In the genomic region with DNA sequence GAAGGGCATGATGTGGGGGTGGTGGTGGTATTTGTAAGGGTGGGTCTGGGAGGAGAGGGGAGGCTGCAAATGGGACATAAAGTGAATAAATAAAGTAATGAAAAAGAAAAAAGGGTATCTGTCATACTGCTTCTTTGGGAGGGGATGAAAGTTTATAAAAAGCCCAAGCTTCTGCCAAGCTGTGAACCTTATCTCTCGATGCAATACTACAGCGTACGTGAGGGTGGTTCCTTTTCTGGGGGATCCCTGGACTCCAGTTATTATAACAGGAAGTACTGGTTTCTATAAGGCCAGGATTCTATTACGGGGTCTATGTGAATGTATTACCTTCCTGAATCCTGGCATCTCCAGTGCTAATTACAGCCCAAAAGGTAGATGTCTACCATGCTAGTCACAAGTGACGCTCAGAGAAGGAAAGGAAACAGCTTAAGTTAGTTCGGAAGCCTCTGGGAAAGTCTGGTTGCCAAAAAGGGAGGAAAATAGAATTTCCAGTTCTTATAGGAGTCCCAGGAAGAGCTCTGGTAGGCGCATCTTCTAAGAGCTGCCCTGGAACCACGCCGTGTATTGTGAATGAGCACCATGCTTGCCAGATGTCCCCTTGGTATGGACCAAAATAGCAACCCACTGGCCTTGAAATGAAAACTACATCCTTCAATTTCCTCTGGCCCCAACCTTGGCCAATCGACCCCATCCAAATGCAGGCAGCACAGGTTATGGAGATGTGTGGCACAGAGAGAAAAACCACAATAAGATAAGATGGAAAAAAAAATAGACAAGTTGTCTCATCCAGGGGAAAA, we compare ENCODE assay signal across 14 mouse cellular contexts.
"Had no signal": no experiment of that assay in that cellular context is flagged by ENCODE, and none has a peak within 500 bp of the region (broad histone marks: within the 10 kb centered on the region; RNA-seq: fewer than 3 reads in every experiment).

No protein-coding gene starts in this region.

- H3K9me3 ChIP-seq: intestine, embryonic 15.5 days; midbrain, embryonic 15.5 days; neural tube, embryonic 13.5 days had no signal

- H3K27me3 ChIP-seq: intestine, embryonic 15.5 days; midbrain, embryonic 15.5 days; neural tube, embryonic 13.5 days had no signal

- H3K4me2 ChIP-seq: intestine, embryonic 15.5 days; midbrain, embryonic 11.5 days; midbrain, embryonic 15.5 days; neural tube, embryonic 13.5 days had no signal

- DNase-seq: kidney, adult 18-20 months; kidney, postnatal 10 days; kidney, postnatal 4 days; left cerebral cortex, postnatal 4 days; lung, adult 2 months; lung, postnatal 36 days; right cerebral cortex, postnatal 14 days; thymus, postnatal 36 days had no signal

- H3K9ac ChIP-seq: intestine, embryonic 15.5 days; midbrain, embryonic 15.5 days; neural tube, embryonic 13.5 days had no signal

- H3K36me3 ChIP-seq: intestine, embryonic 15.5 days; midbrain, embryonic 15.5 days; neural tube, embryonic 13.5 days had no signal

- H3K4me1 ChIP-seq: intestine, embryonic 15.5 days; midbrain, embryonic 15.5 days had no signal

- H3K4me3 ChIP-seq: intestine, embryonic 15.5 days; layer of hippocampus, adult 2 months; midbrain, embryonic 15.5 days; neural tube, embryonic 13.5 days had no signal

- ATAC-seq: intestine, embryonic 15.5 days; lung, postnatal 0 days; midbrain, embryonic 15.5 days had no signal

- H3K27ac ChIP-seq: intestine, embryonic 15.5 days; layer of hippocampus, adult 2 months; midbrain, embryonic 15.5 days; neural tube, embryonic 13.5 days had no signal
